Comparison of ENCODE assay signal across 16 mouse cellular contexts in the genomic region with DNA sequence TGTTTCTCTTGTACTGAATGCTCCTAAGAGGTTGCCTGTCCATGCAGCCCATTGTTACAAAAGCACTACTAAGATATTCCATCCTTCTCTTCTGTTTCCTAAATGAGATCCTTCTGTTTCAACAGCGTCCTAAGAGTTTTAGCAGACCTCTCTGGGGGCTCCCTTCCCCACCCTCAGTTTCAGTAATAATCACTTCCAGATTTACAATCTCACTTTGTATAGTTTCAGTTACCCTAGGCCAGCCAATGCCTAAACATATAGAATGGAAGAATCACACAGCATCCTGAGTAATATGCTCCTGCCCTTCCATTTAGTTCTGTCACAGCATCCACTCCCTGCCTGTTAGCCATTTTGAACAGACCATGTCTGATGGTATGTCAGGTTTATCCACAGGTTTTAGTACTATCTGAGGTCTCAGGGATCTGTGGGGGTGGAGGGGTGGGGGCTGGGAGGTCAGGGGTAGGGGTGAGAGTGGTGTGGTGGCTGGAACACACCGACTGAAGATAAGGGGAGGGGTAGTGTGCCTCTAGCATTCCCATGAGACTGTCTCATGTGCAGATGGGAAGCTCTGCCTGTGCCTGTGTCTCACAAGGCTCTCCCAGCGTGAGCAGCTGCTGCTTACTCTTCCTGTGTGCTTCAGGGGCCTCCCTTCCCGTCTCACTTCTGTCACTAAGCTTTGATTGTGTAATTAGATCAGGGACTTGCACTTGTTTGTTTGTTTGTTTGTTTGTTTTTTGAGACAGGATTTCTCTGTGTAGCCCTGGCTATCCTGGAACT. TPM values are rescaled to one million over a fixed set of nuclear protein-coding genes. Genes with fewer than 3 reads are reported as not detected.
DNase-seq lines count a peak whose midpoint lies in the region; ATAC-seq and TF ChIP-seq lines count a peak whose summit lies in the region.
"Had no signal": no experiment of that assay in that cellular context is flagged by ENCODE, and none has a peak within 500 bp of the region (broad histone marks: within the 10 kb centered on the region; RNA-seq: fewer than 3 reads in every experiment).

No protein-coding gene starts in this region.

- WGBS in intestine, embryonic 14.5 days, result 52% methylated on average over 4 of the region's 4 CpGs
- WGBS in intestine, embryonic 16.5 days, result 47% methylated on average over 4 of the region's 4 CpGs
- WGBS in hindbrain, postnatal 0 days, result 36% methylated on average over 4 of the region's 4 CpGs

- no peak for TF ChIP-seq CTCF in C2C12 (IDR thresholded peaks at IDR 0.05; ENCODE audit: control insufficient read depth, insufficient read depth, insufficient read length)
- TF ChIP-seq CTCF in hindbrain, postnatal 0 days (IDR thresholded peaks at IDR 0.05; ENCODE audit: low read depth), result no peak

- H3ac ChIP-seq in C2C12 (ENCODE audit: control insufficient read depth, insufficient read length, low read depth), result peak overlapping the region; percentile 27

- no peak overlapping the region for H3K27ac ChIP-seq in intestine, embryonic 14.5 days (ENCODE audit: low read depth)
- H3K27ac ChIP-seq in intestine, embryonic 16.5 days (ENCODE audit: low read length), result no peak overlapping the region
- H3K27ac ChIP-seq in hindbrain, postnatal 0 days, result no peak overlapping the region
- H3K27ac ChIP-seq: embryonic facial prominence, embryonic 15.5 days; forebrain, embryonic 12.5 days; heart, embryonic 13.5 days had no signal

- no peak overlapping the region for H3K9ac ChIP-seq in intestine, embryonic 14.5 days (ENCODE audit: low read length)
- no peak overlapping the region for H3K9ac ChIP-seq in intestine, embryonic 16.5 days (ENCODE audit: low read depth, low read length)
- no peak overlapping the region for H3K9ac ChIP-seq in hindbrain, postnatal 0 days (replicated peaks; ENCODE audit: low read length)
- H3K9ac ChIP-seq: embryonic facial prominence, embryonic 15.5 days; forebrain, embryonic 12.5 days; heart, embryonic 13.5 days; lung, embryonic 14.5 days had no signal

- 0 out of 2 replicates have a peak, but pooled peaks cover 6% of the 10 kb centered on the region for H3K4me1 ChIP-seq in intestine, embryonic 14.5 days (replicated peaks; ENCODE audit: control insufficient read depth, insufficient read depth, low read length)
- H3K4me1 ChIP-seq in intestine, embryonic 16.5 days (ENCODE audit: control insufficient read depth, insufficient read depth, low read length), result 0 out of 2 replicates have a peak, but pooled peaks cover 2% of the 10 kb centered on the region
- no peaks in the 10 kb centered on the region for H3K4me1 ChIP-seq in hindbrain, postnatal 0 days (ENCODE audit: insufficient read depth, low read length)

- H3K9me3 ChIP-seq in intestine, embryonic 14.5 days (ENCODE audit: control insufficient read depth, low read length), result no peaks in the 10 kb centered on the region
- no peaks in the 10 kb centered on the region for H3K9me3 ChIP-seq in intestine, embryonic 16.5 days (ENCODE audit: control insufficient read depth, low read length)
- H3K9me3 ChIP-seq in hindbrain, postnatal 0 days (ENCODE audit: low read length), result no peaks in the 10 kb centered on the region
- H3K9me3 ChIP-seq: embryonic facial prominence, embryonic 15.5 days; forebrain, embryonic 12.5 days; G1E; heart, embryonic 13.5 days had no signal

- H3K79me2 ChIP-seq in C2C12 (ENCODE audit: control insufficient read depth, insufficient read depth), result peaks cover 28% of the 10 kb centered on the region

- no peak overlapping the region for H3K4me3 ChIP-seq in intestine, embryonic 14.5 days (ENCODE audit: low read depth, low read length)
- H3K4me3 ChIP-seq in intestine, embryonic 16.5 days (ENCODE audit: low read length), result no peak overlapping the region
- H3K4me3 ChIP-seq in C2C12 (ENCODE audit: insufficient read depth, poor library complexity, severe bottlenecking), result no peak overlapping the region
- H3K4me3 ChIP-seq in hindbrain, postnatal 0 days (ENCODE audit: low read length), result no peak overlapping the region
- H3K4me3 ChIP-seq: embryonic facial prominence, embryonic 15.5 days; forebrain, embryonic 12.5 days; heart, embryonic 13.5 days had no signal

- peak; percentile 41 for DNase-seq in intestine, embryonic 14.5 days (ENCODE audit: low spot score)
- DNase-seq in embryo, embryonic 10.5 days (ENCODE audit: low spot score), result peak; percentile 21
- DNase-seq in hindbrain, postnatal 0 days (ENCODE audit: low spot score), result peak; percentile 22
- no peak for DNase-seq in c-Kit-positive CD71-positive TER-119-positive erythroid progenitor cells, embryonic 14.5 days (ENCODE audit: low spot score)
- DNase-seq in retina, embryonic 14.5 days (ENCODE audit: low spot score), result no peak
- no peak for DNase-seq in adrenal gland, postnatal 14 days
- DNase-seq: adrenal gland, adult 8-10 months; cerebellum, adult 9-11 months had no signal

- H3K79me3 ChIP-seq in C2C12 (ENCODE audit: low read depth), result no peaks in the 10 kb centered on the region

- no peaks in the 10 kb centered on the region for H3K36me3 ChIP-seq in intestine, embryonic 14.5 days (ENCODE audit: control insufficient read depth, insufficient read depth, low read length)
- no peaks in the 10 kb centered on the region for H3K36me3 ChIP-seq in intestine, embryonic 16.5 days (ENCODE audit: control insufficient read depth, insufficient read depth, low read length)
- H3K36me3 ChIP-seq in C2C12 (ENCODE audit: control insufficient read depth, insufficient read depth), result peaks cover 8% of the 10 kb centered on the region
- H3K36me3 ChIP-seq in hindbrain, postnatal 0 days (ENCODE audit: insufficient read depth, low read length), result no peaks in the 10 kb centered on the region
- H3K36me3 ChIP-seq: embryonic facial prominence, embryonic 15.5 days; forebrain, embryonic 12.5 days; G1E; heart, embryonic 13.5 days had no signal

- no peak overlapping the region for H3K4me2 ChIP-seq in intestine, embryonic 14.5 days (ENCODE audit: low read length)
- no peak overlapping the region for H3K4me2 ChIP-seq in intestine, embryonic 16.5 days (ENCODE audit: low read depth, low read length)
- H3K4me2 ChIP-seq in hindbrain, postnatal 0 days (ENCODE audit: low read depth, low read length), result no peak overlapping the region
- H3K4me2 ChIP-seq: embryonic facial prominence, embryonic 15.5 days; forebrain, embryonic 12.5 days; heart, embryonic 13.5 days; lung, embryonic 14.5 days had no signal

- peaks cover 12% of the 10 kb centered on the region; the same call in 1 of the 2 replicates for H3K27me3 ChIP-seq in intestine, embryonic 14.5 days (replicated peaks; ENCODE audit: control insufficient read depth, insufficient read depth, low read length)
- no peaks in the 10 kb centered on the region for H3K27me3 ChIP-seq in intestine, embryonic 16.5 days (replicated peaks; ENCODE audit: control insufficient read depth, insufficient read depth, low read length)
- no peaks in the 10 kb centered on the region for H3K27me3 ChIP-seq in C2C12 (ENCODE audit: control insufficient read depth, insufficient read depth, insufficient read length)
- no peaks in the 10 kb centered on the region for H3K27me3 ChIP-seq in hindbrain, postnatal 0 days (ENCODE audit: insufficient read depth, low read length)

- ATAC-seq in intestine, embryonic 14.5 days (replicated peaks; ENCODE audit: low FRiP score, low TSS enrichment, low read depth), result no peak
- no peak for ATAC-seq in intestine, embryonic 16.5 days
- ATAC-seq in hindbrain, postnatal 0 days, result no peak

TF ChIP-seq in C2C12, 6 proteins besides CTCF, POLR2A, EP300 and RAD21:
- TF ChIP-seq MYOG (IDR thresholded peaks at IDR 0.05; ENCODE audit: control insufficient read depth, extremely low read depth, insufficient read length) (no peak), MYOD1 (IDR thresholded peaks at IDR 0.05; ENCODE audit: control insufficient read depth, insufficient read length, low read depth) (no peak), CEBPB (IDR thresholded peaks at IDR 0.05; ENCODE audit: low read depth) (no peak), USF1 (IDR thresholded peaks at IDR 0.05; ENCODE audit: low read depth) (no peak), MAX (IDR thresholded peaks at IDR 0.05) (no peak), FOSL1 (IDR thresholded peaks at IDR 0.05; ENCODE audit: insufficient read depth, low read length, poor library complexity, severe bottlenecking) (no peak)

RNA-seq across cellular contexts. Expression of gene Prrg4, which starts 2.9 kb away (rescaled TPM):
- polyA plus RNA-seq in intestine, embryonic 14.5 days (2014; fragmentation: Nextera tagmentation; extraction: Ambion mirVana), result 1.3 and 2.7 TPM in 2 replicates
- 1.8 and 2.2 TPM in 2 replicates for polyA plus RNA-seq in intestine, embryonic 16.5 days (2015; fragmentation: Nextera tagmentation; extraction: Ambion mirVana)
- 4.6 TPM for polyA plus RNA-seq in C2C12 (2012; fragmentation: generic; extraction: Trizol)
- total RNA-seq in hindbrain, postnatal 0 days (2014; rRNA removed), result 2.2 and 3.8 TPM in 2 replicates
- 1.4 and 1.6 TPM in 2 replicates for polyA plus RNA-seq in hindbrain, postnatal 0 days (2015; fragmentation: Nextera tagmentation; extraction: Ambion mirVana)
- total RNA-seq in adrenal gland, postnatal 14 days (2021), result 6.4 TPM in 2 replicates
- polyA plus RNA-seq: G1E had no signal

RNA-seq across cellular contexts. Expression of gene Ccdc73, which starts 20.8 kb away (rescaled TPM):
- 7.2 and 10.2 TPM in 2 replicates for polyA plus RNA-seq in intestine, embryonic 14.5 days (2014; fragmentation: Nextera tagmentation; extraction: Ambion mirVana)
- 4.4 and 6.0 TPM in 2 replicates for polyA plus RNA-seq in intestine, embryonic 16.5 days (2015; fragmentation: Nextera tagmentation; extraction: Ambion mirVana)
- polyA plus RNA-seq in C2C12 (2012; fragmentation: generic; extraction: Trizol), result 0.21 TPM
- 15.2 TPM in 1 of 2 replicates, not detected in the other for total RNA-seq in hindbrain, postnatal 0 days (2014; rRNA removed)
- 3.7 and 5.2 TPM in 2 replicates for polyA plus RNA-seq in hindbrain, postnatal 0 days (2015; fragmentation: Nextera tagmentation; extraction: Ambion mirVana)
- 4.4 and 4.7 TPM in 2 replicates for total RNA-seq in adrenal gland, postnatal 14 days (2021)
- polyA plus RNA-seq: large intestine, adult 2 months had no signal

RNA-seq across cellular contexts. Expression of gene Qser1, which starts 30.3 kb away (rescaled TPM):
- 15.8 and 16.5 TPM in 2 replicates for polyA plus RNA-seq in intestine, embryonic 14.5 days (2014; fragmentation: Nextera tagmentation; extraction: Ambion mirVana)
- 4.5 and 4.9 TPM in 2 replicates for polyA plus RNA-seq in intestine, embryonic 16.5 days (2015; fragmentation: Nextera tagmentation; extraction: Ambion mirVana)
- 5.3 TPM for polyA plus RNA-seq in C2C12 (2012; fragmentation: generic; extraction: Trizol)
- total RNA-seq in hindbrain, postnatal 0 days (2014; rRNA removed), result 12.2 and 14.1 TPM in 2 replicates
- polyA plus RNA-seq in hindbrain, postnatal 0 days (2015; fragmentation: Nextera tagmentation; extraction: Ambion mirVana), result 4.1 and 4.3 TPM in 2 replicates
- total RNA-seq in adrenal gland, postnatal 14 days (2021), result 23.9 and 24.2 TPM in 2 replicates

Comparison
In these comparisons a context has a peak if more than half of its experiments do, and no peak if none do; other contexts are left out.
1. DNase-seq: peak in intestine, embryonic 14.5 days (single experiment), embryo, embryonic 10.5 days (single experiment) and hindbrain, postnatal 0 days (single experiment); none in c-Kit-positive CD71-positive TER-119-positive erythroid progenitor cells, embryonic 14.5 days (single experiment), retina, embryonic 14.5 days (single experiment) and adrenal gland, postnatal 14 days (single experiment).